Mouse (Mus musculus) cerebellum, adult 2 months (tissue): ENCODE measurements around the gene Slc35e2.

Experiments used
- CTCF ChIP-seq: fragments of 200-500 bp; IDR thresholded peaks from 2 replicates; pipeline ENCODE4 v1.5.1; 2011; ENCODE audit warnings: low read depth, mild to moderate bottlenecking, control low read depth, low read length, moderate library complexity, borderline replicate concordance; ENCODE audit not compliant: insufficient read depth
- POLR2A ChIP-seq: fragments of 200-500 bp; IDR thresholded peaks from 2 replicates; pipeline ENCODE4 v1.6.1; 2011; ENCODE audit warnings: low read length, control low read depth, borderline replicate concordance; ENCODE audit not compliant: insufficient read depth

GRCm38 (mm10) chr4:155573876-155574275 lies 27.3 kb upstream of the Slc35e2 start:
- no peak for TF ChIP-seq POLR2A
- TF ChIP-seq CTCF, result no peak
